Mouse (Mus musculus) cerebellum, adult 2 months (tissue): ENCODE results near the gene Cenpf.

Experiments used
- CTCF ChIP-seq: fragments of 200-500 bp; IDR thresholded peaks from 2 replicates; pipeline ENCODE4 v1.5.1; 2011; ENCODE audit warnings: low read depth, mild to moderate bottlenecking, control low read depth, low read length, moderate library complexity, borderline replicate concordance; ENCODE audit not compliant: insufficient read depth
- POLR2A ChIP-seq: fragments of 200-500 bp; IDR thresholded peaks from 2 replicates; pipeline ENCODE4 v1.6.1; 2011; ENCODE audit warnings: low read length, control low read depth, borderline replicate concordance; ENCODE audit not compliant: insufficient read depth

- TF ChIP-seq CTCF (no peak), POLR2A (no peak)
Measured at GRCm38 (mm10) chr1:189661856-189662255, 26.0 kb downstream of the Cenpf start.
